Mouse (Mus musculus): Measurements from ENCODE around the gene Ppp1r3a. TPM values are rescaled to one million over a fixed set of nuclear protein-coding genes. Genes with fewer than 3 reads are reported as not detected.

The Ppp1r3a gene
- polyA plus RNA-seq, 1 experiment from 2014 or later, result 0.05 TPM

Other genes with a start within 250 kb of the Ppp1r3a start
- 0.13 and 0.43 TPM in 2 replicates for gene Foxp2, start 146.1 kb upstream of the Ppp1r3a start, polyA plus RNA-seq (2015; fragmentation: Nextera tagmentation; extraction: Ambion mirVana)

Data from thymus, postnatal 0 days (tissue).